Mouse (Mus musculus) hindlimb bud, embryonic 11.5 days (tissue): ENCODE results near the gene Atp8b3.

Source experiments
- DNase-seq: peaks from one replicate; pipeline ENCODE4 v3.0.0-alpha.2; 2012; ENCODE audit warnings: low read depth, low spot score; ENCODE audit errors: extremely low spot score

Atp8b3 gene

DNA sequence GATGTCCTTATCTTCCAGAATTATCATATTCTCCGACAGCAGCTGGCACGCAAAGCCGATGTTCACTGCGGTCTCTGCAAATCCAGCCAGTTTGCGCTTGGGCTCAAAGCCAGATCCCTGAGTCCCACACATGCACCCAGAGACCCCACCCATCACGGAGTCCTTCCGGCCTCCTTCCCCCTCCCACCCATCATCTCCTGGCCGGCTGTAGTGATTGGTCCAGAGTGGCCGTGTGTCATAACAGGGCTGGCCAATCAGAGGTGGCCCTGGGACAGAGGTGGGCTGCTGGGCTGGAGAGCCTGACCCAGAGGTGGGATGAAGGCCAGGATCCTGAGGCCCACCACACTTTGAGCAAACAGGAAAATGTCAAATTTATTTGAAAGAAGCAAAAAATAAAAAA is 12.8 kb downstream of the Atp8b3 start:
- DNase-seq: no peak

DNA sequence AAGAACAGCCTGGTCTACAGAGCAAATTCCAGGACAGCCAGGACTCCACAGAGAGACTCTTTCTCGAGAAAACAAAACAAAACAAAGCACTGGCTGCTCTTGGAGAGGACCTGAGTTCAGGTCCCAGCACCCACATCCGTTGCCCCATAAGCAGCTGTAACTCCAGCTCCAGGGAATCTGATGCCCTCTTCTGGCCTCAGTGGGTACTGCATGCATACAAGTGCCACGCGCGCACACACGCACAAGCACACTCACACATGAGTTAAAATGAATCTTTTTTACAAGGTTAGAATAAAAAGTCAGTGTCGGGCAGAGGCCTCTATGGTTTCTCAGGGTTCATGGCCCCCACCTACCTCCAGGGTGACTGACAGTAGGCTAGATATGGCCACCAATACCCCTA is 15.6 kb downstream of the Atp8b3 start:
- no peak for DNase-seq

DNA sequence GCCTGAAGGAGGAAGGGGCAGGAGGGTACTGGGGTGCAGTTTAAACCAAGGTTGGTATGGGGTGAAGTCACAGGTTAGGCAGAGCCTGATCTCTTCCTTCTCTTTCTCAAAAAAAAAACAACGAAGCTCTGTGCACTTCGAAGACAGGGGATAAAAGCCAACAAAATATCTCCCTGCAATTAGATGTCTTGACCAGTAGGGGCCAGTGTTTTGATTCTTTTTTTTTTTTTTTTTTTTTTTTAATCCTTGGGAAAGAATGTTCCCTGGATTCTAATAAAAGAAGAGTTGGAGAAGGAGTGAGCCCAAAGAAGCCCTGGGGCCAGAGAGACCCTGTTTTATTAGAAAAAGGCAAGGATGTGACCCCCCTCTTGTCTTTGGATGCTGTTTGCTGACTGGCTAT is 19.6 kb downstream of the Atp8b3 start:
- DNase-seq: no peak

GRCm38 (mm10) chr10:80513739-80514138 is 25.2 kb downstream of the Atp8b3 start:
- DNase-seq: no peak

DNA sequence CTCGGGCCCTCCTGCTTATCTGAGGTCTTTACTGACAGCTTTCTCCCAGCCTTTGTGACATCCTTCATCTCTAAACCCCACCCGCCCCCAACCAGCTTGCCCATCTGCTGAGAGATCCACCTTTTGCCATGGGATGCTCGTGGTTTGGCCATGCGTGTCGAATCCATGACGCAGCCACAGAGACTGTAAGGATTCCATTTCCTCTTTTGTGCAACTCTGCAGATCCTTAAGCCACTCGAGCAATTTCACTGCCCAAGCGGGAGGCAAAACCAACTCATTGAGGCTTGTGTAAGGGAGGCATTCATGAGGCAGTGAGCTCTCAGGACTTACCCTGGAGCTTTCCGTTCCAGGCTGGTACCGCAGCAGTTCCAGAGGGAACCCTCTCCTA is 28.7 kb downstream of the Atp8b3 start:
- no peak for DNase-seq

GRCm38 (mm10) chr10:80509412-80510272 is 29.3 kb downstream of the Atp8b3 start:
- DNase-seq: peak; percentile 58

GRCm38 (mm10) chr10:80506222-80506621 is 32.7 kb downstream of the Atp8b3 start:
- no peak for DNase-seq

GRCm38 (mm10) chr10:80504724-80505123 is 34.2 kb downstream of the Atp8b3 start:
- DNase-seq: no peak

DNA sequence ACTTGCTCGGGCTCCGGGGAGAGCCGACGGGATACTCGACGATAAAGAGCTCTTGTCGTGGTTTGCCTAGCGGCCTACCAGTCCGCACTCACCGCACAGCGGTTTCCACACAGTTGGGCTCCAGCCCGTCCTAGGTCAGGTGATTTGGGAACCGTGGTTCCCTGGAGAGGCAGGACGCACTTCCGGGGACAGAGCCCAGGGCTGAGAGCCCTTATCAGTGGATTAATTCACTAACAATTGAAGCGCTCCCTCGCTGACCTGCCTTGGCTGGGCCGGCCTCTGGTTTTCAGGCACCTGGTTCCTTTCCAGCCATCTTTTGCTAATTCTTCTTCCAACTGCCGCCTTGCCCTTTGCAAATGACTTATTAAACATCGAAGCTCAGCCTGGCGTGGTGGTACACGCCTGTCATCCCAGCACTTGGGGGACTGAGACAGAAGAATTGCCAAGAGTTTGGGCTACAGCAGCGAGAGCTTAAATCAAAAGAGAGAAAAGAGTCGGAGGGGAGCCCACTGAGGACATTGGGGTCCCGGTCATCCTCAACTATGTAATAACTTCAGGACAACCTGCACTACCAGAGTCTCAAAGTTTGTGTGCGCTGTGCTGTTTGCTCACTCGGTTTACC is 35.2 kb downstream of the Atp8b3 start:
- DNase-seq: no peak

DNA sequence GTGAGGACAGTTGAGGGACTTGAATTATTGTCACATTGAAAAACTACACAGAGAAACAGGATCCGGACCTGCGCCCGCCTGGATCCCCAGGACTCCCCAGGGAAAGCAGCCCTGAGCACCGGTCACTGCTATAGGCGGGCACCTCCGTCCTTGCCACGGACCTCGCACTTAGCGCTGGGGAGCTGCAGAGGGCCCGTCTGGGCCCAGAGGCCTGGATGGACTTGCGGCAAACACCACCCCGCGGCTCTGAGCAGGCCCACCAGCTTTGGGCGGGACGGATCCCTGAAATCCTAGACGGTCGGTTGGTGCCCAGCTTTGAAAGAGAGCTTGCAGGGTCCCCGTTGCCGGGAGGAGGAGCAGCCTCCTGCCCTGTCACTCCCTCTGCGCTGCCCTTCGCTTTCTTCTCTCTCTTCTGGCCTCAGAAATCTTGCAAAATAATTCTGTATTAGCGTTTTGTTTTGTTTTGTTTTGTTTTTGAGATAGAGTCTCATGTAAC is 36.1 kb downstream of the Atp8b3 start:
- no peak for DNase-seq

DNA sequence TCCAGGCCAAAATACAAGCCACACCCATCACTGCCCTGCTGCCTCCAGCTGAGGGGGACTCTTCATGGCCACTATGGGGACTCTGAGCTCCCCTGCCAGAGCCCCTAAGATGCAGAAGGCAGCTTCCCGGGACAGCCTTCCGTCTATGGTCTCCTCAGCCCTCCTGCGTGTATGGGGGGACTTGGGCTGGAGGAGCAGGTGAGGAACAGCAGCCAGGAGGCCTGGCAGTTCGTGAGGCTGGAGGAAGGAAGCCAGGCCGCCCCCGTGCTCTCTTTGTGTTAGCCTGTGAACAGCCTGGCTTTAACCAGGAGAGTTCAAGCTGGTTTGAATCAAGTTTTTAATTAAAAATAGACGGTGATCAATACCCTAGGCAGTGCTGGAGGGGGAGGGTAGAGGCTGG is 36.6 kb downstream of the Atp8b3 start:
- DNase-seq: no peak

DNA sequence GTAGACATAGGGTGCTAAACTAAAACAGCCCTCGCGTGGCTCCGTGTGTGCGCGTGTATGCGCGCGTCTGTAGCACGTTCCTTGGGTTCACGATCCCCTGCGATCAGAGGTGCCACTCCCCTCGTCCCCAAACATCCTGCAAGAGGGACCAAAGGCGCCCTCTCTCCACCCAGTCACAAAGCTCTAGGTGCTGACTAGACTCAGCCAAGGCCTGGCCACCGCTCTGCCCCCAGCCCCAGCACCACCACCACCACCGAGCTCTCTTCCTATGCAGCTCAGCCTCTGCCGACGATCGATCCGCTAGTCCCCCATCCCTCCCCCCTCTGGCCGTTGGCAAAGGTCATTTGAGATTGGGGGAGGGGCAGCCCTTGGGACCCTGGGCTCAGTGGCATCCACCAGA is 42.5 kb downstream of the Atp8b3 start:
- no peak for DNase-seq

DNA sequence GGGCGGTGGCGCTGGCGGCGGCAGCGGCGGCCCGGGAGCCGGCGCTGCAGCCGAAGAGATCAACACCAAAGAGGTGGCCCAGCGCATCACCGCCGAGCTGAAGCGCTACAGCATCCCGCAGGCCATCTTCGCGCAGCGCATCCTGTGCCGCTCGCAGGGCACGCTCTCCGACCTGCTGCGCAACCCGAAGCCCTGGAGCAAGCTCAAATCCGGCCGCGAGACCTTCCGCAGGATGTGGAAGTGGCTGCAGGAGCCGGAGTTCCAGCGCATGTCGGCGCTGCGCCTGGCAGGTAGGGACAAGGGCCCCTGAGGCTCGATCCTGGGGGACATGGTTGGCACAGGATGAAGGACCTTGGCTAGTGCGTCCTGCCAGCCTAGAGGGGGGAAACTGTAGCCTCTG is 43.0 kb downstream of the Atp8b3 start:
- DNase-seq: no peak

DNA sequence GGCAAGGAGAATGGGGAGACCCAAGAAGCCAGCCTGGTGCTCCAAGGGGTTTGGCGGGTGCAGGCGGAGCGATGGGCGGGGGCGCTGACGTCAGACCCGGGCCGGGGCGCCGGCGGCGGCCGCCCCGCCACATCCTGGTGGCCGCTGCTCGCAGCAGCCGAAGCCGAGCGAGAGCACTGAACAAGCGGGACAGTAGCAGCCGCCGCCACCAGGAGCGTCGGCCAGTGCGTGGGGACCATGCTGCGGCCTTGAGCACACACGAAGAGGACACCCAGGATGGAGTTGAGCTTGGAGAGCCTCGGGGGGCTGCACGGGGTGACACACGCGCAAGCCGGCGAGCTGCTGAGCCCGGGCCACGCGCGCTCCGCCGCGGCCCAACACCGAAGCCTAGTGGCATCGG is 44.2 kb downstream of the Atp8b3 start, which contains the start of gene Onecut3:
Gene Onecut3, plus strand, starts transcription at position 104 of the 400 bp plus-strand sequence.
- DNase-seq: no peak

DNA sequence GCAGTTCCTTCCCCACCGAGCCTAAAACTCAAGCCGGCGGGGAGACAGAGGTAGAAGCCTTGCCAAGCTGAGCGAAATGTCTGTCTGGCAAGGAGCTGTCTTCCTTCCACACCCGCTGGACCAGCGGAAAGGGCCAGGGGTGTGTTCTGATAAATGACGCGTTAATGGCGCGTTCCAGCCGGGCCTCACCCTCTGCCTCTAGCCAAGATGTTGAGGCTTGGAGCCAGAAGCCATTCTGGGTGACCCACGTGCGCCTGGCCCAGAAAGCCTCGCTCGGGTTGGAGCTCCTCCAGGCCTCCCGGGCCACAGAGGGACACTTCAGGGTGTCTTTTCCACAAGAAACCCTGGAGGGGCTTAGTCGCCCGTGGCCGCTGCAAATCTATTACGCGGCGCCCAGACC is 48.9 kb downstream of the Atp8b3 start:
- no peak for DNase-seq

DNA sequence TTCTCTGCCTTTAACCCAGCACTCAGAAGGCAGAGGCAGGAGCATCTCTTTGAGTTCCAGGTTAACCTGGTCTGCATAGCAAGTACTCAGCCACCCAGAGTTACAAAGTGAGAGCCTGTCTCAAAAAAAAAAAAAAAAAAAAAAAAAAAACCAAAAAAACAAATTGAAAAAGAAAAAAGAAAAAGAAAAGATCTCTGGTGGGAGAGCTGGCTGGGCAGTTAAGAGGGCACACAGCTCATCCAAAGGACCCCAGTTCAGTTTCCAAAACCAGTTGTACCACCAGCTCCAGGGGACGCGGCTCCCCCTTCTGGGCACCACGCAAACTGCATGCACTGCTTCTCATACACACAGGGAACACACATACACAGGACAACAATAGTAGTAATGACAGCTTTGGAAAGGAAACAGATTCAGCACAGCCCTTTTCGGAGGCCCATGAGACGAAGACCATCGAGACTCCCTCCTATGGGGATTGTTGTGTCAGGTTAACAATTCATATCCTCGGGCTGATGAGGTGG is 52.0 kb downstream of the Atp8b3 start:
- DNase-seq: no peak

DNA sequence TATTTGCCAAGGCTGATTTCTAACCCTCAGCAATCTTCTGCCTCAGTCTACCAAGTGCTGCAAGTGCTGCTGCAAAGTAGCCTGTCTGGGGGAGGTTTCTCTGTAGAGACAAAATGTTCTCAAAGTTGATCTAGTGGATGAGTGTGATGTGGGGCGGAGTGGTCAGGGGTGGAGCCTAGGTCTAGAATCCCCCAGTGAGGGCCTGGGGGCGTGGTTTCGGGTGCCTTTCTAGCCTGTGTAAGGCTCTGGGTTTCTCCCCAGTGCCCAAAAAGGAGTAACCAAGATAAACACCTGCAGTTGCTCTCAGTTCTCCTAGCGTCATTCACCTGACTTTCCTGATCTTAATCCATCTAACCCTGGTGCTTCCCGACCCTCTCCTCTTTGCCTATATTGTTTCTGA is 57.9 kb downstream of the Atp8b3 start:
- no peak for DNase-seq

DNA sequence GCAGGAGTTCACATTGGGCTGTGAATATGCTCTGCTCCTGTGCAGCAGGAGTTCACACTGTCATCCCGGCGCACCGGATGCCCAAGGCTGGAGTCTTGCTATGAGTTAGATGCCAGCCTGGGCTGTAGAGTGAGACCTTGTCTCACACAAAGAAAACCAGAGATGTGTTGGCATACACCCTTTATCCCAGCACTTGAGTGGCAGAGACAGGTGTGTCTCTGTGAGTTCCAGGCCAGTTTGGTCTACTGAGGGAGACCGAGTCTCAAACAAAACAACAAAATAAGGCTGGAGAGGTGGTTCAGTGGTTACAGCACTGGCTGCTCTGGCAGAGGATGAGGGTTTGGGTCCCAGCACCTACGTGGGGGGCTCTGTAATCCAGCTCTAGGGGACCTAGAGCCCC is 60.4 kb downstream of the Atp8b3 start:
- DNase-seq: no peak

DNA sequence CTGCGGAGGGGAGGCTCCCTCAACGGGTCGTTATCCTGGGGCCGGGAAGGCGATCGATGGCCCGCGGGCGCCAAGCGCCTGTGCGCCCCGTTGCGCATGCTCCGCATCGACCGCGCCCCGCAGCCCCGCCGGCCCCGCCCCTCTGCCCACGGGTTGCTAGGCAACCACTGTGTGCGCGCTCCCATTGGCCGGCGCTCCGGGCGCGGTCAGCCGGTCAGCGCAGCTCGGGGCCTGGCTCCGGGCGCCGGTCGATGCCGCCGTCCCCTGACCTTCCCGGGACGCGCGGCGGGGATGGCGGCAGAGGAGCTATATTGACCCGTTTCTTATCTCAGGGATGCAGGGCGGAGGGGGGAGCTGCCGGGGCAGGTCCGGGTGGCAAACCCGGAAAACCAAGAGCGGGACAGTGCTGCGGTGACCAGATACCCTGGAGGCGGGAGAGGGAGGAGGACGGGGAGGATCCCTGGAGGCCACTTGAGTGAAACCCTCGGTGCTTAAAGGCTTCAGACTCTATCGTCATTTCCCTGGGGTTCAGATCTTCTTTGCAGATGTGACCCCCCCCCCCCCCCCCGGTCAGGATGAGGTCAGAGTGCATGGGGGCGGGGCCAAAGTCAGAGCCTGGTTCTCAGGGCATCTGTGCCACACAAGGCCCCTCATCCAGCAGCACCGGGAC is 63.5 kb downstream of the Atp8b3 start:
- DNase-seq: no peak
